Mouse (Mus musculus): ENCODE data around the gene Dynll1. TPM values are rescaled to one million over a fixed set of nuclear protein-coding genes. Genes with fewer than 3 reads are reported as not detected.

Gene Dynll1
- polyA plus RNA-seq (2014; fragmentation: Illumina TruSeq; extraction: RNeasy Lipid Tissue Mini Kit (QIAGEN cat#74804); ENCODE audit: low read depth, low replicate concordance), result 620 TPM

DNA sequence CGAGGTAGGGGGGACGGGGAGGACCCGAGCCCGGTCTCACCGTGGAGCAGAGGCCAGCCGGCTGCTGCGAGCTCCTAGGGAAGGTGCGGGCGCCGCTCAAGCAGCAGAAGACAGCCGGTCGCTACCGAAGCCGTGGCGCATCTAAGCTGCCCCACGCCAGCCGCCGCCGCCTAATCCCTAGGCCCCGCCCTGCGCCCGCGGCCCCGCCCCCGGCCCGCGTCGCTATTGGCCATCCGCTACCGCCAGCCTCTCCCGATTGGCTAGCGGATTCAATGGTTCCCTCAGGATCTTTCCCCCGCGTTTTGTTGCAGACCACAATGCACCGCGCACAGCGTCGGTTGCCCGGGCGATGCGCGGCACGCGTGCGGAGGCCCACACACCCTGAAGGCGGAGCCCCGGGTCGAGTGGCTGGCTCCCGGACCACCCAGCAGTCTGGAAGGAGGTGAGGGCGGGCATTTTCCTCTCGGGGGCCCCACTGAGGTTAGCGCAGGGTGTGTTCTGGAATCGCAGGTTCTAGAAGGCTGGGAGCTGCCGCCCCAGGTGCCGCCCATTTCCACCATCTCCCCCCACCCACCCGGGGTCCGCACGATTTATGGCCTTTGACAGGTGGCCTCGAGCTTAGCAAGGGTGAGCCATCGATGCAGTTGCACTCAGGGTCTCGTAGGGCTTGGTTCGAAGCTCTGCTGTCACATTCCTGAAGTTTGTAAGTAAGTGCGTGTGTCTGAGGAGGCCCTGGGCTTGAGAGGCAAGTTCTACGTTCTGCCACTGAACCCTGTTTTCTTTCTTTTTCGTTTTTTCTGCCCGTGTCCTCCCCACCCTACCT, at the start of gene Dynll1:
Gene Dynll1 (minus strand): TSS at position 208 of the 823 bp plus-strand sequence.

DNA sequence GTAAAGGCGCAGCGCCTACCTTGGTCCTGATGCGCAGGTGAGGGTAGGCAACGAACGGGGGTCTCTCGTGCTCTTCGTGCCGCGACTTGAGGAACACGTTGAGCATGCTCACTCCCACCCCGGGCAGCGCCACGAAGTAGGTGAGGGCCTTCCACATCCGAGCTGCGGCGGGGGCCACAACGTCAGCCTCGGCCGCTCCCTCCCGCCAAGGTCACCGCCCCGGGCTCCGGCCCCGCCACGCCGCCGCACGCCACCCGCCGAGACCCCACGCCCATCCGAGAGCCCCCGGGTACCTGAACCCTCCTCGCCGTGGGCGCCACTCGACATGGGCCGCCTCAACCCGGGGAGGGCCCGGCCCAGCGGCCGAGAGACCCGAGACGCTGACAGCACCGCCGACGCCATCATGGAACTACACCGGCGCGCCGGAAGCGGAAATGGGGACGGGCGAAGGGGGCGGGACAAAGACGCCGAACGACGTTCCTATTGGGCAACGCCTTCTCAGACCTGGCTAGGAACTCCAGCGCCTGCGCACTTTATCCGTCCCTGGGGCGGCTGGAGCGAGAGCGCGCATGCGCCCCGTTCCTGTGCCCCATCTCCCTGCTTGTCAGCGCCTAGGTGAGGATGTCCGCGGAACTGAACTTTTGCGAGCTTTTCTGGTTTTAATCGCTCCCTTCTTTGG, 47.9 kb upstream of the Dynll1 start, which contains the start of gene Cox6a1:
Gene Cox6a1 (minus strand): TSS at position 436 of the 679 bp plus-strand sequence.

DNA sequence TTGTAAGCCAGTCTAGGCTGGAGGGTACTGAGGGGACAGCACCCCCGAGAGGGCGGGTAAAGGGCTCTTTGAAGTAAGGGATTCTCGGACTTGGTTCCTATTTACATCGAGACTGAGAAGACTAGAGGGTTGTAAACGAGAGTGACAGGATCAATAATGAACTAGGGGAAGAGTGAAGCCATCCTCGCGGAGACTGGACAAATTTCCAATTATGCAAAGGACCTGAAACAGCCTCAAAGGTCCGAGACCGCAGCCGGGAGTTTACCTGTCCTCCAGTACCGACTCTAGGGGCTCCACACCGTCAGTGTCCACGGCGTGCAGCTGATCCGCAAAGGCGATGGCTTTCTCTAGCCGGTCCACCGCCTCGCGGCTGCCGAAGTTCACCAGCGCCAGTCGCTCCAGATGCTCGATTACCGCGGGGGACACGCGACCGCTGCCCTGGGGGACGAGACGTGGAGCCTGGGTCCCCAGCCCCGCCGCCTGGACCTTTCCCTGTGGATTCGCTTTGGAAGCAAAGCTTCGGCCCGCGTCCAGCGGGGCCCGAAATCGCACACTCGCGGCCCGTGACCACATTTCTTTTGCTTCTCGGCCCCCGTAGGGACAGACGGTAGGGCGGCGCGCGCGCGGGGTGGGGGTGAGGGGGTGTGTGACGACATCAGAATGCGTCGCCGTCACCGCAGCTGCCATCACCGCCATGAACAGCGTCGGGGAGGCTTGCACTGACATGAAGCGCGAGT, 39.9 kb upstream of the Dynll1 start, which contains the start of the genes Gatc and Triap1:
Gene Gatc (minus strand): TSS at position 602 of the 737 bp plus-strand sequence.
Gene Triap1 (plus strand): TSS at position 649 of the 737 bp plus-strand sequence.

DNA sequence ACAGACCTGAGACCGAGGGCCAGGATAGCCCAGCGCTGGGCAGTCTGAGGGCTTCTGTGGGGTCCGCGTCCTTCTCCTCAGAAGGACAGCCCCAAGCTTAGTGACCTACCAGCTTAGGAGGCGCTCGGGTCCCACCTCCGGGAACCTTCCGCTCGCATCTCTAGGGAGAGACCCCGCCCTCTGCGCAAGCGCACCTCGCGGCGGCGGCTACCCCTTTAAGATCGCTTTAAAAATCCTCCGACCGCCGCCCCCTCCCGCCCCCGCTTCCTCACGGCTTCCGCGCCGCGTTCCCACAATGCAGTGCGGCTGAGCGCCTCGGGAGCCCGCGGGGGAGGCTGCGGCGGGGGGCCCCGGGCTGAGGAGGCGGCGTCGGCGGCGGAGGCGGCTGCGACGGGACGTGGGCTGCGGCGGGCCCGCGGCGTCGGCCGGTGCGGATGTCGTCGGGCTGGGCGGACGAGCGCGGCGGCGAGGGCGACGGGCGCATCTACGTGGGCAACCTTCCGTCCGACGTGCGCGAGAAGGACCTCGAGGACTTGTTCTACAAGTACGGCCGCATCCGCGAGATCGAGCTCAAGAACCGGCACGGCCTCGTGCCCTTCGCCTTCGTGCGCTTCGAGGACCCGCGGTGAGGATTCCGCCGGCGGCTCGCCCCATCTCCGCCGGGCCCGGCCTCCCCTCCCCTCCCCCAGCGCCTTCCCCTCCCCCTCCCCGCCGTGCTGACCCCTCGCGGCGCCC, 26.2 kb upstream of the Dynll1 start, which contains the start of gene Srsf9:
Gene Srsf9 (plus strand): TSS at position 303 of the 735 bp plus-strand sequence.

DNA sequence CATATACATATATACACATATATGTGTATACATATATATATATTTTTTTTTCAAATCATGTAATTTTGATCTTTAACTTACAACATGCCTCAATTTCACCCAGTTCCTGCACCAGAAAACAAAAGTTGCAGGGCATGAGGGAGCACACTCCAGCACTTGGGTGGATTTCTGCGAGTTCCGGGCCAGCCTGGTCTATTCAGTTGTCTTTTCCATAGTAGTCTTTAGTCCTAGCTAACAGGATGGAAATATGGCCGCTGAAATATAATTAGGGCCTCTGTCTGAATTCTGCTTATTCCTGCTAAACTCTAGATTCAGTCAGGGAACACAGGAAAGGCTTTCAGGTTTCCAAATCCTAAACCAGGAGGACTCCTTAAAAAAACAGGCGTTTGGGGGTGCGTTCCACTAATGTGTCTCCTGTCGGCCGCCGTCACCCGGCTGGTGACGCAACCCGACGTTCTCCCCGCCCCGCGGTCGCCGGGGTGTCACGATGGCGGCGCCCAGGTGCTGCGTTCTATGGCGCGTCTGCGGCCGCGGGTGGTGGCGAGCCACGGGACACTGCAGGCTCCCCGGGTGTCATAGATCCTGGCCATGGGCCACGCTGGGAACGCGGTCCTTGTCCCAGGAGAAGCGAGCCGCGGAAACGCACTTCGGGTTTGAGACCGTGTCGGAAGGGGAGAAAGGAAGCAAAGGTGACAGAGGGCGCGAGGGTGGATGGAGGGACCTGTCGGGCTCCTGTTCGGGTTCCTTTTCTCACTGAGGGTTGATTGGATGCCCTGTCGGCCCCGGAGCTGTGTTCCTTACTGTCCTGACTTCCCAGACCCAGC, 21.4 kb downstream of the Dynll1 start, which contains the start of gene Coq5:
Gene Coq5 (plus strand): TSS at position 441 of the 824 bp plus-strand sequence.

DNA sequence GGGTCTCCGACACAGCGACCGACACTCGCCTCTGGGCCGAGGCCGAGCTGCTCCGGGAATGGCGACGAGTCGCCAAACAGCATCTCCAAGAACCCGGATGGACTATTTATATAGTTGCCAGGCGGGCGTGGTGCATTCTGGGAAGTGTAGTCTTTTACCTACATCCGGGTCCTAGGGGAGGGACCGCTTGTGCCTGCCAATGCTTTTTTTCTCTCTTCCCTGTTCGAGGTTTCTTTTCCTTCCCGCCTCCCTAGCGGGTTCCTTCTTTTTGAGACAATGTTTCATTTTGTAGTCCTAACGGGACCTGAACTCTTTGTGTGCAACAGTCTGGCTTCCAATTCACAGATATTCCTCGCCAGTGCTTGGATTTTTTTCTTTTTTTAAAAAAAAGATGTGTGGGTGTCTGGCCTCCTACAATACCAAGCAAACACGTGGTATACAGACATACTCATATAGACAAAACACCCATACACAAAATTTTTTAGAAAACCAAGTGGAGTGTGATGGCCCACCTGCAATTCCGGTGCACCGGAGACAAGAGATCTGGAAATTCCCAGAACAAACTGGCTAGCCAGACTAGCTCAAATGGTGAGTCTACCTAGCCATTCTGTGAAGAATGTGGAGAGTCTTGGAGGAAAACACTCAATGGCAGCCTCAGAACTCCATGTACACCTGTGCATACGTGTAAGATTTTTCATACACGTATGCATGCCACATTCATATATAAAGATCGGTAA, 27.8 kb downstream of the Dynll1 start, which contains the start of gene Rnf10:
Gene Rnf10 (minus strand): TSS at position 87 of the 737 bp plus-strand sequence.

Other genes starting within 250 kb of the Dynll1 start
- not detected for gene Gm10401, start 202.7 kb downstream of the Dynll1 start, polyA plus RNA-seq (2014; fragmentation: Illumina TruSeq; extraction: RNeasy Lipid Tissue Mini Kit (QIAGEN cat#74804); ENCODE audit: low read depth, low replicate concordance)
- gene Acads, start 181.7 kb downstream of the Dynll1 start, polyA plus RNA-seq (2014; fragmentation: Illumina TruSeq; extraction: RNeasy Lipid Tissue Mini Kit (QIAGEN cat#74804); ENCODE audit: low read depth, low replicate concordance), result 4.9 TPM
- 6.2 TPM for gene Unc119b, start 166.0 kb downstream of the Dynll1 start, polyA plus RNA-seq (2014; fragmentation: Illumina TruSeq; extraction: RNeasy Lipid Tissue Mini Kit (QIAGEN cat#74804); ENCODE audit: low read depth, low replicate concordance)
- 156 TPM for gene Mlec, start 142.8 kb downstream of the Dynll1 start, polyA plus RNA-seq (2014; fragmentation: Illumina TruSeq; extraction: RNeasy Lipid Tissue Mini Kit (QIAGEN cat#74804); ENCODE audit: low read depth, low replicate concordance)
- gene Cabp1, start 106.6 kb downstream of the Dynll1 start, polyA plus RNA-seq (2014; fragmentation: Illumina TruSeq; extraction: RNeasy Lipid Tissue Mini Kit (QIAGEN cat#74804); ENCODE audit: low read depth, low replicate concordance), result 1.4 TPM
- 12.1 TPM for gene Pop5, start 65.2 kb downstream of the Dynll1 start, polyA plus RNA-seq (2014; fragmentation: Illumina TruSeq; extraction: RNeasy Lipid Tissue Mini Kit (QIAGEN cat#74804); ENCODE audit: low read depth, low replicate concordance)
- 35.5 TPM for gene Rnf10, start 28.1 kb downstream of the Dynll1 start, polyA plus RNA-seq (2014; fragmentation: Illumina TruSeq; extraction: RNeasy Lipid Tissue Mini Kit (QIAGEN cat#74804); ENCODE audit: low read depth, low replicate concordance)
- gene Coq5, start 21.3 kb downstream of the Dynll1 start, polyA plus RNA-seq (2014; fragmentation: Illumina TruSeq; extraction: RNeasy Lipid Tissue Mini Kit (QIAGEN cat#74804); ENCODE audit: low read depth, low replicate concordance), result 17.5 TPM
- gene Srsf9, start 26.2 kb upstream of the Dynll1 start, polyA plus RNA-seq (2014; fragmentation: Illumina TruSeq; extraction: RNeasy Lipid Tissue Mini Kit (QIAGEN cat#74804); ENCODE audit: low read depth, low replicate concordance), result 63.2 TPM
- gene Gatc, start 40.2 kb upstream of the Dynll1 start, polyA plus RNA-seq (2014; fragmentation: Illumina TruSeq; extraction: RNeasy Lipid Tissue Mini Kit (QIAGEN cat#74804); ENCODE audit: low read depth, low replicate concordance), result 71.1 TPM
- gene Triap1, start 40.2 kb upstream of the Dynll1 start, polyA plus RNA-seq (2014; fragmentation: Illumina TruSeq; extraction: RNeasy Lipid Tissue Mini Kit (QIAGEN cat#74804); ENCODE audit: low read depth, low replicate concordance), result 23.6 TPM
- 96.6 TPM for gene Cox6a1, start 48.0 kb upstream of the Dynll1 start, polyA plus RNA-seq (2014; fragmentation: Illumina TruSeq; extraction: RNeasy Lipid Tissue Mini Kit (QIAGEN cat#74804); ENCODE audit: low read depth, low replicate concordance)
- gene Msi1, start 128.6 kb upstream of the Dynll1 start, polyA plus RNA-seq (2014; fragmentation: Illumina TruSeq; extraction: RNeasy Lipid Tissue Mini Kit (QIAGEN cat#74804); ENCODE audit: low read depth, low replicate concordance), result 3.7 TPM
- not detected for gene Pla2g1b, start 165.3 kb upstream of the Dynll1 start, polyA plus RNA-seq (2014; fragmentation: Illumina TruSeq; extraction: RNeasy Lipid Tissue Mini Kit (QIAGEN cat#74804); ENCODE audit: low read depth, low replicate concordance)
- gene Sirt4, start 183.7 kb upstream of the Dynll1 start, polyA plus RNA-seq (2014; fragmentation: Illumina TruSeq; extraction: RNeasy Lipid Tissue Mini Kit (QIAGEN cat#74804); ENCODE audit: low read depth, low replicate concordance), result 8.3 TPM
- 4.1 TPM for gene Pxn, start 205.7 kb upstream of the Dynll1 start, polyA plus RNA-seq (2014; fragmentation: Illumina TruSeq; extraction: RNeasy Lipid Tissue Mini Kit (QIAGEN cat#74804); ENCODE audit: low read depth, low replicate concordance)

All from adrenal gland, adult 10 weeks (tissue).